Mouse (Mus musculus) heart, embryonic 15.5 days (tissue): Measurements from ENCODE around the gene Cdkn2aip. TPM values are rescaled to one million over a fixed set of nuclear protein-coding genes. Genes with fewer than 3 reads are reported as not detected.

ENCODE experiments used
- polyA plus RNA-seq: library from polyadenylated mRNA; unstranded; fragments of >200 nt; fragmentation: Nextera tagmentation; extraction: Ambion mirVana; gene quantifications from 2 replicates; pipeline ENCODE4 v1.2.1, GENCODE M21; 2015

The Cdkn2aip gene
- polyA plus RNA-seq, 1 experiment from 2014 or later, result 14.1 TPM

Other genes with a start within 250 kb of the Cdkn2aip start
- 18.7 and 22.0 TPM in 2 replicates for gene Trappc11, start 180.5 kb downstream of the Cdkn2aip start, polyA plus RNA-seq
- gene Rwdd4a, start 180.3 kb downstream of the Cdkn2aip start, polyA plus RNA-seq, result 25.5 and 30.7 TPM in 2 replicates
- gene Ing2, start 38.4 kb downstream of the Cdkn2aip start, polyA plus RNA-seq, result 6.4 and 7.1 TPM in 2 replicates
- not detected in 2 replicates for gene Cldn24, start 108.2 kb upstream of the Cdkn2aip start, polyA plus RNA-seq
- gene Cldn22, start 110.5 kb upstream of the Cdkn2aip start, polyA plus RNA-seq, result not detected in 2 replicates